9 mouse cellular contexts compared by ENCODE assay signal in genomic region chr1:180919686-180920085, GRCm38 (mm10). TPM values are rescaled to one million over a fixed set of nuclear protein-coding genes. Genes with fewer than 3 reads are reported as not detected.
DNase-seq lines count a peak whose midpoint lies in the region; ATAC-seq lines count a peak whose summit lies in the region.
"Had no signal": no experiment of that assay in that cellular context is flagged by ENCODE, and none has a peak within 500 bp of the region (broad histone marks: within the 10 kb centered on the region; RNA-seq: fewer than 3 reads in every experiment).

No protein-coding gene starts in this region.

- ATAC-seq in midbrain, embryonic 14.5 days (ENCODE audit: low FRiP score, low TSS enrichment), result no peak
- ATAC-seq in midbrain, embryonic 16.5 days, result no peak
- peak; percentile 68 for ATAC-seq in granulocyte monocyte progenitor cell, adult 5-6 weeks (replicated peaks; ENCODE audit: poor library complexity, severe bottlenecking)
- no peak for ATAC-seq in hindbrain, embryonic 16.5 days
- ATAC-seq: intestine, embryonic 16.5 days had no signal

- H3K36me3 ChIP-seq in midbrain, embryonic 14.5 days (ENCODE audit: control insufficient read depth, insufficient read depth, low read length), result no peaks in the 10 kb centered on the region
- no peaks in the 10 kb centered on the region for H3K36me3 ChIP-seq in midbrain, embryonic 16.5 days (ENCODE audit: control insufficient read depth, insufficient read depth, low read length)
- H3K36me3 ChIP-seq in splenic B cell, adult 2 months (ENCODE audit: control insufficient read depth, insufficient read depth, low read length, poor library complexity, severe bottlenecking), result no peaks in the 10 kb centered on the region
- H3K36me3 ChIP-seq in hindbrain, embryonic 16.5 days (ENCODE audit: control insufficient read depth, insufficient read depth, low read length), result no peaks in the 10 kb centered on the region

- no peak overlapping the region for H3K27ac ChIP-seq in midbrain, embryonic 14.5 days (replicated peaks; ENCODE audit: low read depth, low read length)
- no peak overlapping the region for H3K27ac ChIP-seq in midbrain, embryonic 16.5 days (ENCODE audit: low read length)
- no peak overlapping the region for H3K27ac ChIP-seq in hindbrain, embryonic 16.5 days (ENCODE audit: low read depth, low read length)

- no peaks in the 10 kb centered on the region for H3K9me3 ChIP-seq in midbrain, embryonic 14.5 days (ENCODE audit: control insufficient read depth, low read length)
- H3K9me3 ChIP-seq in midbrain, embryonic 16.5 days (replicated peaks; ENCODE audit: control insufficient read depth, low read length, poor library complexity, severe bottlenecking), result no peaks in the 10 kb centered on the region
- H3K9me3 ChIP-seq in hindbrain, embryonic 16.5 days (ENCODE audit: control insufficient read depth, low read length), result no peaks in the 10 kb centered on the region

- H3K4me3 ChIP-seq in midbrain, embryonic 14.5 days (replicated peaks; ENCODE audit: low read depth, low read length), result no peak overlapping the region
- no peak overlapping the region for H3K4me3 ChIP-seq in midbrain, embryonic 16.5 days (ENCODE audit: low read depth, low read length)
- H3K4me3 ChIP-seq in hindbrain, embryonic 16.5 days (ENCODE audit: low read length), result no peak overlapping the region

- no peaks in the 10 kb centered on the region for H3K4me1 ChIP-seq in midbrain, embryonic 14.5 days (ENCODE audit: control insufficient read depth, insufficient read depth, low read length)
- H3K4me1 ChIP-seq in midbrain, embryonic 16.5 days (ENCODE audit: control insufficient read depth, insufficient read depth, low read length), result 0 out of 2 replicates have a peak, but pooled peaks cover 2% of the 10 kb centered on the region
- H3K4me1 ChIP-seq in hindbrain, embryonic 16.5 days (ENCODE audit: control insufficient read depth, insufficient read depth, low read depth, low read length), result no peaks in the 10 kb centered on the region

- peak; percentile 23 for DNase-seq in midbrain, embryonic 14.5 days
- DNase-seq in adrenal gland, adult 2 months, result peak; percentile 50
- peak; percentile 61 for DNase-seq in splenic B cell, adult 2 months (ENCODE audit: low read depth, low spot score)
- no peak for DNase-seq in cerebellum, postnatal 4 days (ENCODE audit: low spot score in 2 of 2)

- WGBS in midbrain, embryonic 14.5 days, result 31% methylated on average over 8 of the region's 8 CpGs
- WGBS in midbrain, embryonic 16.5 days, result 32% methylated on average over 8 of the region's 8 CpGs
- 35% methylated on average over 8 of the region's 8 CpGs for WGBS in hindbrain, embryonic 16.5 days

- H3K9ac ChIP-seq in midbrain, embryonic 14.5 days (replicated peaks; ENCODE audit: low read length), result no peak overlapping the region
- H3K9ac ChIP-seq in midbrain, embryonic 16.5 days (ENCODE audit: low read depth, low read length), result no peak overlapping the region
- no peak overlapping the region for H3K9ac ChIP-seq in hindbrain, embryonic 16.5 days (ENCODE audit: low read depth, low read length)

- H3K27me3 ChIP-seq in midbrain, embryonic 14.5 days (ENCODE audit: control insufficient read depth, insufficient read depth, low read length), result no peaks in the 10 kb centered on the region
- no peaks in the 10 kb centered on the region for H3K27me3 ChIP-seq in midbrain, embryonic 16.5 days (ENCODE audit: control insufficient read depth, insufficient read depth, low read depth, low read length)
- no peaks in the 10 kb centered on the region for H3K27me3 ChIP-seq in splenic B cell, adult 2 months (ENCODE audit: control insufficient read depth, insufficient read depth, low read length, poor library complexity, severe bottlenecking)
- H3K27me3 ChIP-seq in hindbrain, embryonic 16.5 days (replicated peaks; ENCODE audit: control insufficient read depth, insufficient read depth, low read length), result no peaks in the 10 kb centered on the region

- H3K4me2 ChIP-seq in midbrain, embryonic 14.5 days (ENCODE audit: low read length), result no peak overlapping the region
- H3K4me2 ChIP-seq in midbrain, embryonic 16.5 days (ENCODE audit: low read length), result no peak overlapping the region
- no peak overlapping the region for H3K4me2 ChIP-seq in hindbrain, embryonic 16.5 days (ENCODE audit: low read length)

RNA-seq across cellular contexts. Expression of gene Lefty1, which starts 15.1 kb away (rescaled TPM):
- 0.28 TPM in 1 of 2 replicates, not detected in the other for polyA plus RNA-seq in midbrain, embryonic 14.5 days (2014; fragmentation: Nextera tagmentation; extraction: Ambion mirVana)
- polyA plus RNA-seq in midbrain, embryonic 16.5 days (2015; fragmentation: Nextera tagmentation; extraction: Ambion mirVana), result 0.26 TPM in 1 of 2 replicates, not detected in the other
- total RNA-seq in adrenal gland, adult 2 months (2021), result 10 to 100 TPM in 1 of 2 experiments, 1 to 10 TPM in 1; 2.0 to 11.3 TPM
- polyA plus RNA-seq in adrenal gland, adult 2 months (2012; rRNA removed), result 34.2 and 35.6 TPM in 2 replicates
- total RNA-seq in granulocyte monocyte progenitor cell, adult 5-6 weeks (2014; fragmentation: Nextera tagmentation), result 1.5 TPM in 1 of 2 replicates, not detected in the other
- 0.47 TPM in 1 of 2 replicates, not detected in the other for total RNA-seq in granulocyte monocyte progenitor cell, adult 5-6 weeks (2017)
- 0.16 and 0.25 TPM in 2 replicates for polyA plus RNA-seq in hindbrain, embryonic 16.5 days (2015; fragmentation: Nextera tagmentation; extraction: Ambion mirVana)

RNA-seq across cellular contexts. Expression of gene Pycr2, which starts 15.6 kb away (rescaled TPM):
- polyA plus RNA-seq in midbrain, embryonic 14.5 days (2014; fragmentation: Nextera tagmentation; extraction: Ambion mirVana), result 67.2 and 69.9 TPM in 2 replicates
- polyA plus RNA-seq in midbrain, embryonic 16.5 days (2015; fragmentation: Nextera tagmentation; extraction: Ambion mirVana), result 68.3 and 71.7 TPM in 2 replicates
- total RNA-seq in adrenal gland, adult 2 months (2021), result 10 to 100 TPM; 24.1 to 46.1 TPM
- polyA plus RNA-seq in adrenal gland, adult 2 months (2012; rRNA removed), result 80.7 and 88.7 TPM in 2 replicates
- 48.7 and 53.2 TPM in 2 replicates for total RNA-seq in granulocyte monocyte progenitor cell, adult 5-6 weeks (2014; fragmentation: Nextera tagmentation)
- 27.8 and 28.4 TPM in 2 replicates for total RNA-seq in granulocyte monocyte progenitor cell, adult 5-6 weeks (2017)
- 74.6 and 75.6 TPM in 2 replicates for polyA plus RNA-seq in hindbrain, embryonic 16.5 days (2015; fragmentation: Nextera tagmentation; extraction: Ambion mirVana)

RNA-seq across cellular contexts. Expression of gene Tmem63a, which starts 22.5 kb away (rescaled TPM):
- polyA plus RNA-seq in midbrain, embryonic 14.5 days (2014; fragmentation: Nextera tagmentation; extraction: Ambion mirVana), result 0.36 and 1.2 TPM in 2 replicates
- polyA plus RNA-seq in midbrain, embryonic 16.5 days (2015; fragmentation: Nextera tagmentation; extraction: Ambion mirVana), result 1.2 and 1.3 TPM in 2 replicates
- 10 to 100 TPM; 52.8 to 66.0 TPM for total RNA-seq in adrenal gland, adult 2 months (2021)
- polyA plus RNA-seq in adrenal gland, adult 2 months (2012; rRNA removed), result 135 and 238 TPM in 2 replicates
- 29.5 and 36.9 TPM in 2 replicates for total RNA-seq in granulocyte monocyte progenitor cell, adult 5-6 weeks (2014; fragmentation: Nextera tagmentation)
- total RNA-seq in granulocyte monocyte progenitor cell, adult 5-6 weeks (2017), result 14.8 and 16.1 TPM in 2 replicates
- 2.1 and 2.6 TPM in 2 replicates for polyA plus RNA-seq in hindbrain, embryonic 16.5 days (2015; fragmentation: Nextera tagmentation; extraction: Ambion mirVana)

RNA-seq across cellular contexts. Expression of gene Lefty2, which starts 26.8 kb away (rescaled TPM):
- 1.3 and 2.0 TPM in 2 replicates for polyA plus RNA-seq in midbrain, embryonic 14.5 days (2014; fragmentation: Nextera tagmentation; extraction: Ambion mirVana)
- polyA plus RNA-seq in midbrain, embryonic 16.5 days (2015; fragmentation: Nextera tagmentation; extraction: Ambion mirVana), result 4.7 and 5.0 TPM in 2 replicates
- total RNA-seq in adrenal gland, adult 2 months (2021), result under 1 TPM; 0.58 to 0.76 TPM
- polyA plus RNA-seq in adrenal gland, adult 2 months (2012; rRNA removed), result 0.19 and 0.83 TPM in 2 replicates
- total RNA-seq in granulocyte monocyte progenitor cell, adult 5-6 weeks (2014; fragmentation: Nextera tagmentation), result not detected in 2 replicates
- total RNA-seq in granulocyte monocyte progenitor cell, adult 5-6 weeks (2017), result not detected in 2 replicates
- polyA plus RNA-seq in hindbrain, embryonic 16.5 days (2015; fragmentation: Nextera tagmentation; extraction: Ambion mirVana), result 4.8 and 5.6 TPM in 2 replicates
- polyA plus RNA-seq: embryonic facial prominence, embryonic 11.5 days; intestine, embryonic 16.5 days had no signal

Comparison
In these comparisons a context has a peak if more than half of its experiments do, and no peak if none do; other contexts are left out.
1. DNase-seq: peak in midbrain, embryonic 14.5 days (single experiment), adrenal gland, adult 2 months (single experiment) and splenic B cell, adult 2 months (single experiment); none in cerebellum, postnatal 4 days (0 of 2).
2. RNA of gene Lefty1, which starts 15.1 kb away (polyA plus RNA-seq): 34.2 to 35.6 TPM in adrenal gland, adult 2 months; 0.28 TPM in midbrain, embryonic 14.5 days, 0.16 to 0.25 TPM in hindbrain, embryonic 16.5 days and 0.26 TPM in midbrain, embryonic 16.5 days; every median in the first group is over 10 times any median in the second.
3. RNA of gene Tmem63a, which starts 22.5 kb away (polyA plus RNA-seq): 135 to 238 TPM in adrenal gland, adult 2 months; 2.1 to 2.6 TPM in hindbrain, embryonic 16.5 days, 0.36 to 1.2 TPM in midbrain, embryonic 14.5 days and 1.2 to 1.3 TPM in midbrain, embryonic 16.5 days; every median in the first group is over 10 times any median in the second.